Mouse (Mus musculus): ENCODE data around the gene Lrrc74a. TPM values are rescaled to one million over a fixed set of nuclear protein-coding genes. Genes with fewer than 3 reads are reported as not detected.

The Lrrc74a gene
- total RNA-seq, 2 experiments from 2014 or later = not detected

DNA sequence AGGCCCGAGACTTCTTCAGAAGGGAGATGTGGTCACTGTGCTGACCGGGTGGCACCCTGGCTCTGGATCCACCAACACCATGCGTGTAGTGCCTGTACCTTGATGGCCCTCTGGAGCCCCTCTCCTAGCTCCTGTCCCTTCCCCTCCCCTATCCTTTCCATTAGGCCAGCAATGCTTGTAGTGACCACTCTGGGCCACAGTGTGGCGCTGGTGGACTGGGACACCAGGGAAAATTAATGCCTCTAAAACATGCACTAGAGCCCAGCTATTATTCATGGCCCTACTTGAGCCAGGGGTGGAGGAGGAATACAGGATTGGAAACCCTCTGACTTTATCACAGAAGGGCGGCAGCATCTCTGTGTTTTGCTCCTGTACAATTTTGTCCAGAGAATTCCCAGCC lies 18.8 kb upstream of the Lrrc74a start:
- ATAC-seq (replicated peaks; ENCODE audit: low FRiP score, poor library complexity, severe bottlenecking) = no peak

DNA sequence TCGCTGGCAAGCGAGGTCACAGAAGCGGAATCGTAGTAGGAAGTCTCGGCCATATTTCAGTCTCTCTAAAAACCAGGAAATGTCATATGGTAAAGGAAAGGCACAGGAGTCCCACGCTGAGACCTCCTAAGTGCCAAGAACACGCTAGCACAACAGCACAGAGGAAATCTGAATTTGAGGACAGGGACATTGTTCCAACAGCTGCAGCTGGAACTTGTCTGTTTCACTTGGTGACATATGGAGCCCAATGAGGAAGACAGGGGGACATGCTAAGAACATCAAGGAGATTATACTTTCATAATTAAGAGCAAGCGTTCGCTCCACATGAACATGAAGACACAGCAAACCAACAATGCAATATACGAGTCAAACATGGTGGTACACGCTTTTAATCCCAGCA lies 17.2 kb upstream of the Lrrc74a start:
- no peak for ATAC-seq (replicated peaks; ENCODE audit: low FRiP score, poor library complexity, severe bottlenecking)

GRCm38 (mm10) chr12:86719961-86720639 lies 14.1 kb upstream of the Lrrc74a start:
- no peak for ATAC-seq (replicated peaks; ENCODE audit: low FRiP score, poor library complexity, severe bottlenecking)

DNA sequence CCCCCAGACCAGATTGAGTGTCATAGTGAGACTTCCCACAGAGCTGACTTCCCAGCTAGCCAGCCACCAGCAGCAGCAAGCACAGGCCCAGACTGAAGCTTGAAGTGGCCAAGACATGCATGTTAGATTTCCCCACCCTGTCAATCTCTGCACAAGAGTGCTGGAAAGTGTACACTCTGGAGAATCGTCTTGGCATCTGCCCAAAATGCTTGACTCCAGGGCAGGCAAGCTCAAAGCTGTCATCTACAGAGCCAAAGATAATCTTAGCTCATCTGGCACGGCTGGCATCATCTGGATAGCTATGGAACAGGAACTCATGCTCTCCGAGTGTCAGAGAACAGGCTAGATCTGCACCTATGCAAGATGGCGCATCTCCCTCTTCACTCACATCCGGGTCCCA lies 12.7 kb upstream of the Lrrc74a start:
- ATAC-seq (replicated peaks; ENCODE audit: low FRiP score, poor library complexity, severe bottlenecking) = no peak

DNA sequence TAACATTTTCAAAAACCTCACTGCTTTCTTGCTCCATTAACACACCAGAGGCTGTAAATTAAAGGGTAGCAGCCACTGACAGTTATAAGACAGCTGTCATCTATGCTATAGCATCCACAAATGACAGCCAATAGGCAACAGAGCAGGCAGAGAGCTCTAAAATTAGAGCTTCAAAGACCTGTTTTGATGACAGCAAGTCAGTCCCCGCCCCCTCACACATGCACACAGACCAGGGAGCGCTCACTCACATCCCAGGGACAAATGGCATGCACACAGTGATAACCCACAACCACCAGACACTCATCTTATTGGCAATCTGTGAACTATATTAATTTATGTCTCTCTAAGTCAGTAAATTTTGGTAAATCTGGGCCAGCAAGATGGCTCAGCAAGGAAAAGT lies 9.9 kb upstream of the Lrrc74a start:
- ATAC-seq (replicated peaks; ENCODE audit: low FRiP score, poor library complexity, severe bottlenecking) = no peak

DNA sequence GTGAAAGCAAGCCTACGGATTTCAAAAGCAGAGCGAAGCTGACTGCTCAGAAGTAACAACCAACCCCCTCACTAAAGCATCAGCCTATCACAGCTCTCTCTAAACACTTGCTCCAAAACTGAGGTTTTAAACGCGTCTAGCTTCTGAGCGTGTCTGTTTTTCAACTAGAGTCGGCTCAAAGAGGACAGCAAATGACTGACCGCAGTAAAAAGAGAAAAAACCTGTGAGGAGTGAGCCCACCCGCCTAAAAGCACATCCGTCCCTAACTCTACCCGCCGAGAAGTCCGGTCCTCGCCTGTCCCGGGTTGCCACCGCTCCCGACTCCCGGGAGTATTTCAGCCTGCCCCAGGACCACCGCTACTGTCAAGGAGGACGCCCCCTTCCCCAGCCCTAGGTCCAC lies 8.5 kb upstream of the Lrrc74a start:
- no peak for ATAC-seq (replicated peaks; ENCODE audit: low FRiP score, poor library complexity, severe bottlenecking)

GRCm38 (mm10) chr12:86726120-86726640 lies 8.0 kb upstream of the Lrrc74a start, which contains the start of gene Angel1:
Angel1 (minus strand) TSS chr12:86726460.
- ATAC-seq (replicated peaks; ENCODE audit: low FRiP score, poor library complexity, severe bottlenecking) = peak; percentile 98

- no peak for ATAC-seq (replicated peaks; ENCODE audit: low FRiP score, poor library complexity, severe bottlenecking)
These were observed 26.9 kb downstream of the Lrrc74a start for GRCm38 (mm10) chr12:86761036-86761435.

DNA sequence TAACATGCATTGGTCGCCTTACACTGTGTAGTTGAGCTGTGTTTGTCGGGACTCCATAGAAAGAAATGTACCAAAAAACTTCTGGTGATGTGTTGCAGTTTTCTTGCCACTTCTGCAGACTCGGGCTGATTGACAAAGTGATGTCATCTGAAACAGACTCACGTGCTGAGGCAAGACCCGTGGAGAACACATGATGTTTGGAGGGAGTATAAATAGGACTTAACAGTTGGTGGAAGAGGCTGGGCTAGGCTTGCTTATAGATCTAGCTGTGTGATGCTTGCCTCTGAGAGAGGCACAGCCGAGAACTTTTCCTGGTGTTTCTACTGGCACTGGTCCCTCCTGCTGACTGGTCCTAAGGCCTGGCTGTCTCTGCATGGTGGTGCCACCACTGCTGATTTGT lies 29.9 kb downstream of the Lrrc74a start:
- ATAC-seq (replicated peaks; ENCODE audit: low FRiP score, poor library complexity, severe bottlenecking) = no peak

- no peak for ATAC-seq (replicated peaks; ENCODE audit: low FRiP score, poor library complexity, severe bottlenecking)
These were observed 32.3 kb downstream of the Lrrc74a start for GRCm38 (mm10) chr12:86766467-86766866.

- ATAC-seq (replicated peaks; ENCODE audit: low FRiP score, poor library complexity, severe bottlenecking) = no peak; the same call in 1 of the 2 replicates
These were observed 33.9 kb downstream of the Lrrc74a start for GRCm38 (mm10) chr12:86767868-86768631.

DNA sequence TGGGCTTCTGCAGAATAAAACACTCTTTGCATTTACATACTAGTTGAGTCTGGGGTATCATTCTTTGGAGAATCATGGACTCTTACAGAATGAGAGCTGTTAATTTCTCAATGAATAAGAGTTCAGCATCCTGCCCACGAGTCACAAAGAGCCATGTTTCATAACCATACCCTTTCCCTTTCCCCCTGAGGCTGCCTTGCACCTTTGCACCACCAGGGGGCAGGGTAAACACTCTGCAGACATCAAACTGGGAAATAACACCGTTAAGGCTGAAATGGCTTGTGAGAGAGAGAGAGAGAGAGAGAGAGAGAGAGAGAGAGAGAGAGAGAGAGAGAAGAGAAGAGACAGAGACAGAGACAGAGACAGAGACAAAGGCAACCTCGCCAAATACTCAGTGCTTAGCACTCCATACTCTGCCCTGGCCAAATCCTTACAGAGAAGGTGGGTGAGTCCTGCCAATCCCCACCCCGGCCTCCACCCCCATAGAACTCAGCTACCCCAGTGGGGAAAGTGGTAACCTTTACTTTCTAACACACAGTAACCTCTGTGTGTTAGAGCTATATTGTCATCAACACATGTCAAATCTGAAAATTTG lies 34.9 kb downstream of the Lrrc74a start:
- ATAC-seq (replicated peaks; ENCODE audit: low FRiP score, poor library complexity, severe bottlenecking) = 0 out of 2 replicates have a peak, but pooled peaks have one; percentile 59

- no peak for ATAC-seq (replicated peaks; ENCODE audit: low FRiP score, poor library complexity, severe bottlenecking)
These were observed 35.6 kb downstream of the Lrrc74a start for GRCm38 (mm10) chr12:86769819-86770218.

GRCm38 (mm10) chr12:86770261-86770670 lies 36.1 kb downstream of the Lrrc74a start:
- no peak for ATAC-seq (replicated peaks; ENCODE audit: low FRiP score, poor library complexity, severe bottlenecking)

DNA sequence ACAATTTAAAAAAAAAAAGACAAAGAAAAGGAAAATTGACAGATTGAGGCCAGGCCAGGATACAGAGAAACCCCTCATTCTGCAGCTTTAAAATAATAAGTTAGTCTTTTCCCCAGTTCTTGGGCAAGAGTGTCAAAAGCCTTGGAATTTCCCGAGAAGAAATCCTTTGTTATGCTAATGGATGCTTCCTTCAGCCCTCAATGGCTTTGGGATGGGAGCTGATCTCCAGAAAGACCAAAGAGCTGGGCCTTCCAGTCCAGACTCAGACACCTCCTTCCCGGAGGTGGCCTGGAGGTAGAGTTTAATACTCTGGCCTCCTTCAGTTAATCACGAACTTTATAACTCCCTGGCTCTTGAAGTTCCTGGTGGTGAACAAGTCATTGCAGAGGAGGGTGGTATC lies 36.8 kb downstream of the Lrrc74a start:
- no peak for ATAC-seq (replicated peaks; ENCODE audit: low FRiP score, poor library complexity, severe bottlenecking)

DNA sequence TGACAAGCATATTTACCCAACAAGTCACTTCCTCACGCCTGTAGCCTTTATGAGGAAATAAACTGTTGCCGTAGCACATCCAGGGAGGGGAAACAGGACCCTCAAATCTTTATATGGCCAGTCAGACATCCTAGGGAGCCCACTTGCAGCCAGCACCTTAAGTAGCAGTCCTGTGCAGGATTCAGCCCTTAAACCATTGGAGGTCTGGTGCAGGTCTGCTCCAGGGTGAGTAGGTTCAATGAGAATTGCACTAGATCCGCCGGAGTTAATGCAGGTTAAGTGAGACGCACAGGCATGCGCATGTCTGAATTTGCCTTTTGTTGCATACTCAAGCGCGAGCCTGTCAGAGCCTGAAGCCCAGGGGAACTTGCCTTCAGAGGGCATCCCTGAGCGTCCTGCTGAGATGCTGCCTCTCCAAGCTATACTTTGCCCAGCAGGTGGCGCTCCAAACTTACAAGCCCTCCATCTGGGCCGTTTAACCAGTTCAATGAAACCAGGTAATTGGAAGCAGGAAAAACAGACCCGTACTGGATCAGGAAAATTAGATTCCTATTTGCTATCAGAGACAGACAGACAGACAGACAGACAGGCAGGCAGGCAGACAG lies 37.8 kb downstream of the Lrrc74a start:
- peak; percentile 74 for ATAC-seq (replicated peaks; ENCODE audit: low FRiP score, poor library complexity, severe bottlenecking)

GRCm38 (mm10) chr12:86772551-86772950 lies 38.4 kb downstream of the Lrrc74a start:
- ATAC-seq (replicated peaks; ENCODE audit: low FRiP score, poor library complexity, severe bottlenecking) = no peak

GRCm38 (mm10) chr12:86775561-86776280 lies 41.6 kb downstream of the Lrrc74a start:
- no peak for ATAC-seq (replicated peaks; ENCODE audit: low FRiP score, poor library complexity, severe bottlenecking)

DNA sequence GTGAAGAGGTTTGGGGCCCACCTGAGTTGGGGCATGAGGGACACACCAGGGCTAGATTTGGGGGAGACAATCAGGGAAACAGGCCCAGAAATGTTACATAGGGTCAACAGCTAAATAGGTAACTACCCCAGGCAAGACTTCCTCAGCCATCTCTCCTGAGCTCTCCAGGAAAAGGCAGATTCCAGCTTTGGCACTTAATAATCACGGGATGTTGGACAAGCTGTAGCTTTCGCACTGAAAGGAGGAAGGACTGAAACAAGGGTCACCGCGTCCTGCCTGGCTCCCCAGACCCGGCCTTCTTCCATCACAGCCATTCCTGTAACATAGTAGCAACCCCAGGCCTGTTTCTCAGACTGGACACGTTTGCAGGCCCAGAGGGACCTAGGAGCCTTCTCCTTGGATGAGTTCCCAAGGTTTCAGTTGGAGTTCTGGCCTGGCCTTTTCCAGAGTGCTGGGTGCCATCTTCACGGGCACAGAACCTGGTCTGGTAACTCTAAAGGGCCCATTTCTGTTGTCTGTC lies 42.2 kb downstream of the Lrrc74a start:
- ATAC-seq (replicated peaks; ENCODE audit: low FRiP score, poor library complexity, severe bottlenecking) = no peak
